Mouse (Mus musculus) stomach, embryonic 16.5 days (tissue): ENCODE measurements around the gene Gm20425. TPM values are rescaled to one million over a fixed set of nuclear protein-coding genes. Genes with fewer than 3 reads are reported as not detected.

Source experiments
- ATAC-seq: fragments of 200-750 bp; cut with Nextera tagmentation; 2 replicates; pipeline ENCODE4 v1.8.0; 2017; ENCODE audit warnings: moderate number of reproducible peaks, moderate TSS enrichment; ENCODE audit not compliant: insufficient read depth, low FRiP score
- H3K27ac ChIP-seq: fragments of 300-500 bp; sonication (generic); 2 replicates; pipeline ENCODE4 v1.5.1; 2014; ENCODE audit warnings: low read length
- H3K27me3 ChIP-seq: fragments of 300-500 bp; sonication (generic); 2 replicates; pipeline ENCODE4 v1.6.1; 2014; ENCODE audit warnings: low read length, control low read depth, mixed read lengths; ENCODE audit not compliant: control insufficient read depth, insufficient read depth
- H3K36me3 ChIP-seq: fragments of 300-500 bp; sonication (generic); 2 replicates; pipeline ENCODE4 v1.6.1; 2014; ENCODE audit warnings: low read length; ENCODE audit not compliant: control insufficient read depth, insufficient read depth
- H3K4me1 ChIP-seq: fragments of 300-500 bp; sonication (generic); 2 replicates; pipeline ENCODE4 v1.6.1; 2014; ENCODE audit warnings: low read length, control low read depth, mixed read lengths; ENCODE audit not compliant: control insufficient read depth, insufficient read depth
- H3K4me2 ChIP-seq: fragments of 300-500 bp; sonication (generic); 2 replicates; pipeline ENCODE4 v1.6.1; 2014; ENCODE audit warnings: low read depth, low read length, mixed read lengths
- H3K4me3 ChIP-seq: fragments of 300-500 bp; sonication (generic); replicated peaks from 2 replicates; pipeline ENCODE4 v1.5.1; 2014; ENCODE audit warnings: mild to moderate bottlenecking, low read length
- H3K9ac ChIP-seq: fragments of 300-500 bp; sonication (generic); 2 replicates; pipeline ENCODE4 v1.6.1; 2014; ENCODE audit warnings: low read length
- H3K9me3 ChIP-seq: fragments of 300-500 bp; sonication (generic); replicated peaks from 2 replicates; pipeline ENCODE4 v1.6.1; 2016; ENCODE audit warnings: low read length, control low read depth; ENCODE audit not compliant: control insufficient read depth
- WGBS: fragments of 180-500 bp; shearing (Covaris S2); extraction: QIAGEN DNeasy Blood & Tissue Kit; methylation state at CpG from one replicate; pipeline ENCODE4 v1.1.7; 2014; 5-methylcytosine and 5-hydroxymethylcytosine counted together
- polyA plus RNA-seq: library from polyadenylated mRNA; unstranded; fragments of >200 nt; fragmentation: Nextera tagmentation; extraction: Ambion mirVana; gene quantifications from 2 replicates; pipeline ENCODE4 v1.2.1, GENCODE M21; 2015

Gm20425 gene
- 2.0 and 7.3 TPM in 2 replicates for polyA plus RNA-seq

DNA sequence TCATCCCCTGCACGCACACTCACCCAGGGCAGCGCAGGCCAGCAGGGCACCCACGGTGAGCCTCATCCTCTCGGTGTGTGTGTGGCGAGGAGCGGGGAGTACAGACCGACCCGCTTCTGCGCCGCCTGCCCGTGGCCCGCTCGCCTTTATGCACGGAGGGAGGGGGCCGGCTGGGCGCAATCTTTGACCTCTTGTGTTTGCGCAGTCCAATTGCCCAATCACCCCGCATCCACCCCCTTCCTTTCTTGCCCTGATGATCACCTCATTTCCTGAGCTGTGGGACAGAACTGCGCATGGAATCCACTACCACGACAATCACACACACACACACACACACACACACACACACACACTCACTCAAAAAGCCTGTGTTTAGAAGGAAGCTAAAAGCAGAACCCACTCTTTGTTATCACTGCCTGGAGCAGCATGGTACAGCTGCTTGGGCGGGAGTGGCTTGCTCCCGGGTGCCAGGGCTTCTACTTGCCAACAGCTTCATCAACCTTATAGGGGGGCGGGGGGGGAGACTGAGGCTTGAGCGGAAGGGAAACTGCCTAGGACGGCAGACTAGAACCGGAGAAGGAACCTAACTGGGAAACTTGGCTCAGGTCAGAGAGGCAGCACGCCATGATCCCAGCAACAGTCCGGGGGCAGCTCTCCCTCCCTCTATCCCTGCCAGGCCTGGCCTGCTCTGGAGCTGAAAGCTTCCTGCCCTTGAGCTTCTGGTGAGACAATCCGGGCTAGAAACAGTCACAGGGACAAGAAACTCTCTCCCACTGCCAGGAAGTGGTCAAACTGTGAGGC, at the start of gene Gm20425, which contains the start of gene Trf:
Gene Gm20425 (minus strand): TSS at position 157 of the 801 bp plus-strand sequence.
Gene Trf (minus strand): TSS at position 294 of the 801 bp plus-strand sequence.
- no peaks in the 10 kb centered on the region; the same call in 1 of the 2 replicates for H3K27me3 ChIP-seq
- H3K4me1 ChIP-seq: peaks cover 15% of the 10 kb centered on the region
- H3K4me3 ChIP-seq: peak within 1 kb of the TSS; percentile 24
- no peaks in the 10 kb centered on the region for H3K9me3 ChIP-seq
- peak within 1 kb of the TSS; percentile 48 for H3K4me2 ChIP-seq
- H3K27ac ChIP-seq: peak within 1 kb of the TSS; percentile 64
- peak within 1 kb of the TSS; percentile 53 for H3K9ac ChIP-seq
- no peaks in the 10 kb centered on the region for H3K36me3 ChIP-seq
- peak; percentile 73 for ATAC-seq
- 30% methylated on average over 29 of the region's 29 CpGs for WGBS

DNA sequence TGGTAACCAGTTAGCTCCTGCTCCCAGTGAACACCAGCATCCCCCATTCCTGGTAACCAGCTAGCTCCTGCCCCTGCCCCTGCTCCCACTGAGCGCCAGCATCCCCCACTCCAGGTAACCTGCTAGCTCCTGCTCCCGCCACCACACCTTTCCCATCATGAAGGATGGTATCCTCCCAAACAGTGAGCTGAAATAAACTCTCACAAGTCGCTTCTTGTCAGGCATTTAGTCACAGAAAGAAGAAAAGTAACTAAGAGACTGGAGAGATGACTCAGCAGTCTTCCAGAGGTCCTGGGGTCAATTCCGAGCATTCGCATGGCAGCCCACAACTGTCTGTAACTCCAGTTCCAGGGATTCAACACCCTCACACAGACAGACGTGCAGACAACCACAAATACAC, 46.8 kb upstream of the Gm20425 start:
- no peak overlapping the region for H3K27ac ChIP-seq
- no peak for ATAC-seq
- H3K27me3 ChIP-seq: no peaks in the 10 kb centered on the region
- H3K36me3 ChIP-seq: no peaks in the 10 kb centered on the region
- H3K4me1 ChIP-seq: no peaks in the 10 kb centered on the region
- 83% methylated on average over 6 of the region's 6 CpGs for WGBS
- no peak overlapping the region for H3K9ac ChIP-seq
- no peak overlapping the region for H3K4me2 ChIP-seq
- no peak overlapping the region for H3K4me3 ChIP-seq
- H3K9me3 ChIP-seq: no peaks in the 10 kb centered on the region

DNA sequence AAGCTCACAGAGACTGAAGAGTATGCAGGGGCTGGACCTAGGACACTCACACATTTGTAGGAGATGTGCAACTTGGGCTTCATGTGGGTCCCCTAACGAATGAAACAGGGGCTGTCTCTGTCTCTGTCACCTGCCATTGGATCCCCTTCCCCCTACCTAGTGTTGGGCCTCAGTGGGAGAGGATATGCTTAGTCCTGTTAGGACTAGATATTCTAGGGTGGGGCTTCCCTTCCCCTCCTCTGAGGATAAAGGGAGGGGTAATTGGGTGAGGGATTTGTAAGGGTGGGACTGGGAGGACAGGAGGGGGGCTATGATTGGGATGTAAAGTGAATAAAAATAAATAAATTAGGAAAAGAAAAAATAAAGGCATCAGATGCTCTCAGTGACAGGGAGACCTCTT, 45.6 kb upstream of the Gm20425 start:
- H3K4me1 ChIP-seq: no peaks in the 10 kb centered on the region
- WGBS: 70% methylated on average over 1 of the region's 1 CpGs

DNA sequence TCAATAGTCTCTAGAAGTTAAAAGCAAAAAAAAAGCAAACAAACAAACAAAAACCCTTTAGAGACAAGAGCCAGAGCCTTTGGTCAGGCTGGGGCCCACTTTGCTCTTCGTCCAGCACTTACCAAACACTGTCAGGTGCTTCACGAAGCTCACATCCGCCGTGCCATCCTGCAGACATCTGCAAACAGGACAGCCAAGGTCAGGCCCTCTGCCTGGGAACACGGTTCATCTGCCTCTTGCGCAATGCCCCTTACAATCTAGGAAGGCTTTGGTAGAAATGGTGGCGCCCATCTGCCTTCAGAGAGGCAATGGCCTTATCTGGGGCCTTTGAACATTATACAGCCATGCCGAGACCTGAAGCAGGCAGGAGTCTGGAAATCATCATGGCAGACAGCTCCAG, 44.7 kb upstream of the Gm20425 start:
- WGBS: 65% methylated on average over 8 of the region's 8 CpGs
- ATAC-seq: no peak

More for the DNA sequence above, 45.6 kb upstream of the Gm20425 start:
- no peak overlapping the region for H3K27ac ChIP-seq
- no peak for ATAC-seq
- no peaks in the 10 kb centered on the region for H3K36me3 ChIP-seq
- no peak overlapping the region for H3K9ac ChIP-seq
- H3K27me3 ChIP-seq: no peaks in the 10 kb centered on the region
- H3K4me3 ChIP-seq: no peak overlapping the region
- no peak overlapping the region for H3K4me2 ChIP-seq
- H3K9me3 ChIP-seq: no peaks in the 10 kb centered on the region

DNA sequence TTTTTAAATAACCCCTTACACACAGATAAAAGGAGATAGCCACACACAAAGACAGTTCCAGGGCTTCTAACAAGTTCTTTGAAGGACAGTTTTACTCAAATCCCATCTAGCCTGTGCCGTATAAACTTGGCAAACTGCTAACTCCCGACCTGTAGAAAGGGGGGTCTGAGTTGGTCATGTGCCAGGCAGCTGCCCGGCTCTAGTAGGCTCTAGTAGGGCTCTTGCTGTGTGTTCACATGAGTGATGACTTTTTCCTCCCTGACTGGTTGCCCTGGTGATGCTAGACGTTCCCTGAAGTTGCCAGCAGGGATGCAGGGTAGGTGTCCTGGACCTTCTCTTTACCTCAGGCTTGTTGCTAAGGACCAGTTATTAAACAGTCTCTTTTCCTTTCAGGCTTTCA, 41.0 kb upstream of the Gm20425 start:
- ATAC-seq: no peak
- Histone ChIP-seq H3K4me2 (no peak overlapping the region), H3K36me3 (no peaks in the 10 kb centered on the region), H3K4me1 (no peaks in the 10 kb centered on the region), H3K27me3 (no peaks in the 10 kb centered on the region), H3K9me3 (no peaks in the 10 kb centered on the region), H3K9ac (no peak overlapping the region), H3K27ac (no peak overlapping the region), H3K4me3 (no peak overlapping the region)
- 19% methylated on average over 4 of the region's 4 CpGs for WGBS

More for the DNA sequence above, 44.7 kb upstream of the Gm20425 start:
- H3K4me2 ChIP-seq: no peak overlapping the region
- H3K9me3 ChIP-seq: no peaks in the 10 kb centered on the region
- H3K9ac ChIP-seq: no peak overlapping the region
- no peaks in the 10 kb centered on the region for H3K4me1 ChIP-seq
- H3K27me3 ChIP-seq: no peaks in the 10 kb centered on the region
- no peak overlapping the region for H3K4me3 ChIP-seq
- no peaks in the 10 kb centered on the region for H3K36me3 ChIP-seq
- H3K27ac ChIP-seq: no peak overlapping the region

DNA sequence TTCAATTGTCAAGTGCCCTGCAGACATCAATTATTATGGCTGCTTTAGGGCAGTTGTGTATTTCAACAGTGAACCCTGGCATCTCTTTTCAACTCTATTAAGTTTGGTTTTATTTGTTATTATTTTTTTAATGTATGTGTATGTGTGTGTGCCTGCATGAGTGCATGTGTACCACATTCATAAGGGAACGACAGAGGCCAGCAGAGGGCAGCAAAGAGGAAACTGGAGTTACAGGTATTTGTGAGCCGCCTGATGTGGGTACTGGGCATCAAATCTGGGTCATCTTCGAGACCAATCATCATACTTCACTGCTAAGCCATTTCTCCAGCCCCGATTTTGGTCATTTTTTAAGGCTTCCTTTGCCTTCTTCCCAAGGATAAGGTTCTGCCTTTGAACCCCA, 35.7 kb upstream of the Gm20425 start:
- Histone ChIP-seq H3K9ac (no peak overlapping the region), H3K4me2 (no peak overlapping the region), H3K27ac (no peak overlapping the region), H3K27me3 (no peaks in the 10 kb centered on the region), H3K9me3 (no peaks in the 10 kb centered on the region), H3K4me3 (no peak overlapping the region), H3K4me1 (no peaks in the 10 kb centered on the region), H3K36me3 (no peaks in the 10 kb centered on the region)
- no peak for ATAC-seq
- WGBS: 80% methylated on average over 4 of the region's 4 CpGs

DNA sequence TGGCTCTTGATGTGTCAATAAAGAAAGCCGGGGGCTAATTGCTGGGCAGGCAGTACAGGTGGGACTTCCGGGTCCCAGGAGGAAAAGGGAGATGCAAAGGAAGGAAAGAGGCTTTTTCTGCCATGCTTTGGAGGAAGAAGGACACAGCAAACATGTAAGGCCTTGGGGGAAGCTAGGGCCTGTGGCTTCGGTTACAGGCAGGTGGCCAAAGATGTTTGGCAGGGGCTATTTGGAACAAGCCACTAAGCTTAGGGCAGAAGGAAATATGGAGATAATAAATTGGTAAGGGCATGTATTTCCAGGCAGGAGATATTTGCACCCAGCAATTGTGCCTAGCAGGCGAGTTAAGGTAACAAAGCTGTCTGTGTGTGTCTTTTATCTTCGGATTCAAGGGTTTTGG, 22.8 kb upstream of the Gm20425 start:
- H3K4me3 ChIP-seq: no peak overlapping the region
- ATAC-seq: no peak
- no peaks in the 10 kb centered on the region for H3K36me3 ChIP-seq
- no peak overlapping the region for H3K27ac ChIP-seq
- H3K4me2 ChIP-seq: no peak overlapping the region
- 0 out of 2 replicates have a peak, but pooled peaks cover 2% of the 10 kb centered on the region for H3K9me3 ChIP-seq
- no peaks in the 10 kb centered on the region for H3K4me1 ChIP-seq
- no peak overlapping the region for H3K9ac ChIP-seq
- 80% methylated on average over 5 of the region's 5 CpGs for WGBS
- H3K27me3 ChIP-seq: no peaks in the 10 kb centered on the region

DNA sequence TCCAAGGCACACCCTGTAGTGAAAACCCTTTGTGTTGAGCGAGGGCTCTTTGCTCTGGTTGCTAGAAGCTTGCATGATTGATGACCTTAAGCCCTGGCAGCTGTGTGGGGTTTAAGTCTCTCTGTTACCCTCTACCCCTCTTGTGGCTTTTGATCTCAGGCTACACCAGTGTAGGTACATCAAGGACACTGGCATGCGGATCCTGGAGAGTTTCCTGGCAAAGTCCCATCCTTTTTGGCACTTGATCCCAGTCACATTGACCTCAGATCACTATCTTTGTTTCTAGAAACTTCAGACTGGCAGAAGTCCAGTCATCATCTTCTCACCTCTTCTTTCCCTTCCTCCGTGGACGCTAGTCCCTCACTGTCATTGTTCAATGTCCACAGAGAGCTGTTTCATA, 18.5 kb upstream of the Gm20425 start:
- no peak overlapping the region for H3K27ac ChIP-seq
- H3K4me2 ChIP-seq: no peak overlapping the region
- H3K36me3 ChIP-seq: no peaks in the 10 kb centered on the region
- no peaks in the 10 kb centered on the region for H3K27me3 ChIP-seq
- WGBS: 29% methylated on average over 4 of the region's 4 CpGs
- ATAC-seq: no peak
- no peak overlapping the region for H3K4me3 ChIP-seq
- 0 out of 2 replicates have a peak, but pooled peaks cover 2% of the 10 kb centered on the region for H3K9me3 ChIP-seq
- H3K4me1 ChIP-seq: no peaks in the 10 kb centered on the region
- no peak overlapping the region for H3K9ac ChIP-seq

DNA sequence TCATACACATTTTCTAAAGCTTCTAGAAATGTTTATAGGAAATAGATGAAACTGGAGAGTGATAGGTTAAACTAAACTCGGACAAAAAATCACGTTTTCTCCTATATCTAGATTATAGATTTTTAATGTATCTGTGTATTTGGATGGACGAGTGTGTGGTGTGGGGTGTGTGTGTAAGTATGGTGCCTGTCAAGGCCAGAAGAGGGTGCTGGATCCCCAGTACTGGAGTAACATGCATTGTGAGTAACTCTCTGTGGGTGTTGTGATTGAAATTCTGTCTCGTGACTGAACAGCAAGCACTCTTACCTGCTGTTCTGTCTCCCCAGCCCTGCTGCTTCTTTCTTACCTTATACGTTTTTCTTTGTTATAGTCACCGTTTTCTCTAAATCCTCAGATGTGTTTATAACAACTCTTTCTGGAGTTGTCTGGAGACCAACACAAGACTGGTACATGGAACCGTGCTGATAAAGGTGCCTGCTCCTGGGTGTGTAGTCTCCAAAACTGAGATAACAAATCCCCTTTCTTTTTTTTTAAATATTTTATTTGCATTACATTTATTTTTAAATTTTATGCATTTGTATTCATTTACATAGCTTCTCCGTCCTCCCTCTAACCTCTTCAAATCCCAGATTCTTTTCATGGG, 16.5 kb upstream of the Gm20425 start:
- no peak overlapping the region for H3K9ac ChIP-seq

More for the DNA sequence above, 16.5 kb upstream of the Gm20425 start:
- Histone ChIP-seq H3K27me3 (no peaks in the 10 kb centered on the region), H3K4me1 (no peaks in the 10 kb centered on the region), H3K9me3 (no peaks in the 10 kb centered on the region), H3K4me3 (no peak overlapping the region), H3K4me2 (no peak overlapping the region), H3K27ac (no peak overlapping the region), H3K36me3 (no peaks in the 10 kb centered on the region)
- no peak for ATAC-seq
- 80% methylated on average over 8 of the region's 8 CpGs for WGBS
